Mouse (Mus musculus): ENCODE data around the gene Adora1.
"Not testable (repeated sequence)": the region's sequence is repeated elsewhere in the genome, so short reads cannot be mapped to it uniquely, and the experiment has no call there.

Adora1 gene

GRCm38 (mm10) chr1:134235391-134235921, at the start of gene Adora1:
Gene Adora1, minus strand, starts transcription at chr1:134235431.
- DNase-seq: peak; percentile 68

DNA sequence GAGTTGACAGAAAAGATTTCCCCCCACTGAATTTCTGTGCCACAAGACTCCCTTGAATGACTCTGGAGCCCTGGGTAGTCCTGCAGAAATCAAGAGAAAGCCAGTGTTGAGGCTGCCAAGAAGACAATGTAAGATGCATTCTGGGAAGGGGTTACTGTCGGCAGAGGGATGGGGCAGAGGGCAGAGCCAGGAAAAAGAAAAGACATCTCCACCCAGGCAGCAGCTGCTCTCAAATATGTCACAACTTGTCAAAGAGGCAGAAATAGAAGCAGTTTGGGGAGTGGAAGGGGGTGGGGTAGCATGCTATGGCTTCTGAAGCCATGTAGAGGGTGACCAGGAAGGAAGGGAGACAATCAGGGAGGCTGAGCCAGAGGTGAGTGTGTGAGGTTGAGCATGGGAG, 47.9 kb upstream of the Adora1 start:
- DNase-seq: no peak

DNA sequence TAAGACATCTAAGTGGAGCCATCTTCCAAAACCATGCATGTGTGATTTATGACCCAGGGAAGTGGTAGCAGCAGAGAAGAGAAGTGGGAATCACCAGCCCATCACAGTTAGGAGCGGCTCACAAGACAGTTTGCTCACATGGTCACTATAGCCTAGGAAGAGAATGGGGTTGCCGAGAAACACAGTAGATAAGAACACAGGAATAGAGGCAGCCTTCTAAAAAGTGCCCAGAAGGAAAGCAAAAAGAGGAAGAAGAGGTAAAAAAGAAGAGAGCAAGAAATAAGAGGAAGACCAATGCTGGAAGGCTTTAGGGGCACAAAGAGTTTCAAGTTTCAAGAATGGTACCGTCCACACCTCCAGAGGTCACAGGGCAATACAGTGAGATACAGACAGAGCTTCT, 47.1 kb upstream of the Adora1 start:
- DNase-seq: no peak

DNA sequence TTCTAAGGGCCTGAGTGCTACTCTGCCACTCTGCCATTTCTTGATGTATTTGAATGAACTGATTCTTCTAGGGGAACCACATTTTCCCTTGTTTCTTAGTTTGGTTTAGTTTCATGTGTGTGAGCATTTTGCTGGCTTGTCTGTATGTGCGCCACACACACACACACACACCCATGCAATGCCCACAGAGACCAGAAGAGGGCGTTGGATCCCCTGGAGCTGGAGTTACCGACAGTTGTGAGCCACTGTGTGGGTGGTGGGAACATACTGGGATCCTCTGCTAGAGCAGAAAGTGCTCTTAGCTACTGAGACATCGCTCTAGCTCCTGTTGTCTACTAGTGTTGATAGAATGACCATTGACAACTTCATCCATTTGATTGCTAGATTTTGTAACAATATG, 46.3 kb upstream of the Adora1 start:
- DNase-seq: no peak

- peak; percentile 28 for DNase-seq
These were observed 44.9 kb upstream of the Adora1 start for GRCm38 (mm10) chr1:134280174-134280573.

DNA sequence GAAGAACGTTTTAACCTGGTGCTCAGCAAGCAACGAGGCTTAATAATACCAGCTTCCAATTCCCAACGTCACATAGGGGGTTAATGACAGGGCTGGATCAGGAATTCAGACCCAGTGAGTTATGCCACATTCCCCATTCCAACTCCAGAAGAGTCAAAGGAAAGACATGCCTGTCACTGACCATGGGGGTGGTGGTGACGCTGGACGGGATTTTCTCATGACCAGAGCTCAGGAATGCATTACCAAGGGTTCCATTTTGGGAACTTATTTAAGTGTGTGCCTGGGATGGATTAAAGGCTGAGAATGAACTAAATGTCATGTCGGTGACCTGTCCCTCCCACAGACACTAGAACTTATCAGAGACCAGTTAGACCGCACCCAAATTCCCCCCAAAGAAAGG, 41.6 kb upstream of the Adora1 start:
- DNase-seq: peak; percentile 29

- DNase-seq: peak; percentile 92
These were observed 40.6 kb upstream of the Adora1 start for GRCm38 (mm10) chr1:134275616-134276464.

DNA sequence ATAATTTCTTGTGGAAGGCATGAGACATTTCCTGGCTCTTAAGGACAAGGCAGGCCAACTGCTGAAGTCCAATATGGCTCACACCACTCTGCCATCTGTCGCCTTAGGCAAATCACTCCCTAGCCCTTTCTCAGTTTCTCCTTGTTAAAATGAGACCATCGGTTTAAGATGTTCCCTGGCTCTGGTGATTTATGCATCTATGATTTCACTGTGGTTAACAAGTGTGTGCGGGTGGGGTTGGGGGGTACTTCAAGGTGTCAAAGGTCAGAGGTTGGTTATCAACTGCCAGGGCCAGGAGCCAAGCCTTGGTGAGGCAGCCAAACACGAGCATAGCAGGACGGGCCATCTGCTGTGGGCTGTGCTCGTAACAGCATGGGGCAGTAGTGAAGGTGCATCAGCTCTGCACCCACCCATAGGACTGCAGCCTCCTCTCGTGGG, 39.3 kb upstream of the Adora1 start:
- DNase-seq: peak; percentile 91

DNA sequence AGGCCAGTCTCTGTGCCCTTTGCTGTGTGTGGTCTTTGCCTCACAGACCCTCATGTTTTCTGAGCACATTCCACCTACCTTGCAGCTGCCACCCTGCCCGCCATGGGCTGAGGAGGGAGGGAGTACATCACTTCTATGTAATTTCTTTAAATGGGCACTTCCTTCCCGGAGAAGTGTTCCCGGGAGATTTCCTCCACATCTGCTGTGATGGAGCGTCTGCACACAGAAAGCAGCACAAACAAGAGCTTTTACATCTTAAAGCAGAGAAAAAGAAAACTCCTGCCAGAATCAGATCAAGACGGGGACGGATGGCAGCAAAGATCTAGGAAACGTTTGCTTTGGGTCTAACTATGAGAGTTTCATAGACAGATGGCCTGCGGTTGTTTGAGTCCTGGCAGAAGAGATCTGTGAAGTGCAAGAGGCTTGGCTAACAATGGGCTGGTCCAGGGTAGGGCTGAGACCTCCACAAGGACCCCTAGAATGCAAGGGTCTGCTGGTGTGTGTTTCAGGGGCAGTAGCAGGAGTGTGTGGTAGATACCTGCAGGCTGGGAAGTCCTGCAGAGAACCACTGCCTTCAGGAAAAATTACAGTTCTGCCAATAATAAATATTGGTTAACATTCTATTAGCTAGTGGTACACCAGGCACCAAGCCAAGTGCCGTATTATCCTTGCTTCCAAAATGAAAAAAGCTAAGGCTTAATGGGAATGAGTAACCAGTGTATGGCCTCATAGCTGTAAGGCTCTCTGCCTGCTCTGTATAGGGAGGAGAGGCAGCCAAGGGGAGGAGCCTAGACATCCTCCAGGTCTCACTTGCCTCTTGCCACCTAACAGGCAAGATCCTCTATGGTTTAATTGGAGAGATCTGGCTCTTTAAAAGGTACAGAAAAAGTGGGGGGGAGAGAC, 38.5 kb upstream of the Adora1 start:
- peak; percentile 84 for DNase-seq

GRCm38 (mm10) chr1:134272754-134273250, 37.6 kb upstream of the Adora1 start:
- no peak for DNase-seq

DNA sequence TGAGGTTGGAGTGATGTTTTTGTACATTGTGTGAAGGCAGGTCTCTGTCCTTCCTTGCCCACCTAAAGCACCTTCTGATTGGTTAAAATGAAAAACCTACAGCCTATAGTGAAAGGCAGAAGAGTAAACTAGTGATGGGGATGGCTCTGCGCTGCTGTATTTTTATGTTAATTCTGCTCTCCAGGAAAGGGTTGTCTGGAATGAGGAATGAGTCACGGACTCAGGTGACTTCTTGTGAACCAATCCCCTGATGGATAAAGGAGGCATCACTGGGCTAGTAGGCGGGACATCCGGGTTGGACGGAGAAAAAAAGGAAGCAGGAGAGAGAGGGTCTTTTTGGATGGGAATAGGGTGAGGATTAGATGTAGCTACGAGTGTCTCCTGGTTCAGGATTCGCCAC, 34.8 kb upstream of the Adora1 start:
- DNase-seq: no peak

DNA sequence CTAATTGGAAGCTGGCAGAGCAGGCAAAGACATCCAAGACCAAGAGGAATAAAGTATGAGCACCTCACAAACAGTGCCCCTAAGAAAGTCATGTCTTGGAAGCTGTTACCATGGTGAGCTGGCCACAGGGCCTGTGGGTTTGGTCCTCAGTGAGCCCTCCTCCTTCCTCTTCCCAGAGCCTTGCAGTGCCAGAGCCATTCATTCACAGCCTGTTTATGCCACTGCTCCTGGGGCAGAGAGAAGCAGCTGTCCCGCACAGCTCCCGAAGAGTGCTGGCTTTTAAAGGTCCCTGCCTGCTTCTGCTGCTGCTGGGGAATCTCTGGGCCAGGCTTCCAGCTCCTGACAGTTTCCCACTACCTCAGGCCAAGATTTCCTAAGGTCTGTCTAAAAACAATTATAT, 30.6 kb upstream of the Adora1 start:
- no peak for DNase-seq

- DNase-seq: no peak
These were observed 29.1 kb upstream of the Adora1 start for GRCm38 (mm10) chr1:134264341-134264740.

DNA sequence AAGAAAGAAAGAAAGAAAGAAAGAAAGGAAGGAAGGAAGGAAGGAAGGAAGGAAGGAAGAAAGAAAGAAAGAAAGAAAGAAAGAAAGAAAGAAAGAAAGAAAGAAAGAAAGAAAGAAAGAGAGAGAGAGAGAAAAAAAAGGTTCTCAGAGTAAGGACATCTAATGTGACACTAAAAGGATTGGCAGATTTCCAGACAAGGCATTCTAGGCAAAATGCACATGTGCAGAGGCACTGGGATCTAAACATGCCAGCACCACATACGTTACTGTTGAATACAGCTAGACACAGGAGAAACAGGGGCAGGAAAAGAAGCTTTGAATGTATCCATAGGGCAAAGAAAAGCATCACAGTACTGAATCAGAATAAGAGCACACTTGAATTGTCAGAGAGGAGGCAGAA, 14.4 kb upstream of the Adora1 start:
- not testable (repeated sequence) for DNase-seq

- DNase-seq: peak; percentile 12
These were observed 11.4 kb upstream of the Adora1 start for GRCm38 (mm10) chr1:134246590-134246989.

DNA sequence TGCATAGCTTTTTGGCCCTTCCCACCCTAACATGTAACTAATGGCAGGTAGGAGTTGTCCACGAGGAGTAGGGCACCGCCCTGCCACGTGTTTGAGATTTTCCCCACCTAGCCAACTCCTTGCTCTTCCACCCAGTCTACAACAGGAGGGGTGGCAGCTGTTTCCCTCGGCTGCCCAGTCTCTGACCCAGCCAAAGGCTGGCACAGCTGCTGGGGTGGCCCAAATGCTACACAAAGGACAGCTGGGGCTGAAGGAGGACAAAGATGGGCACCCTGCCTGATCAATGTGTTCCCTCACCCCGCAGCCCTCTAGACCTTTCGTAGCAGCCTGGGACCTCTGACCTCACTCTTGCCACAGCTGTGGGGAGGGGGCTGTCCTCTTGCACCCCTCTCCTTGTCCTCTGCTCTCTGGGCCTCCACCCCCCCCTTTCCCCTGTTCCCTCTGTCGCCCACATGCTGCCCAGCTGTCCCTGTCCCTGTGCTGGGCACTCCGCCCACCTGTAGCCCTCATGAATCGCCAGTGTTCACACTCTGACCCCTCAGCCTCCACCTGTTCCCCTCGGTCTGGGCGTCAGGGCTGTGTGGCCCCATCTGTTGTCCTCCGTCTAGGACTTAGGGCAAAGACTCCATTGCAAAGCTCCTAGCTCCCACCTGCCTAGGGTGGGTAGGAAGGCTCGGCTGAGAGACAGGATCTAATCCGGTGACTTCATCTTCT, 9.9 kb upstream of the Adora1 start:
- peak; percentile 54 for DNase-seq

DNA sequence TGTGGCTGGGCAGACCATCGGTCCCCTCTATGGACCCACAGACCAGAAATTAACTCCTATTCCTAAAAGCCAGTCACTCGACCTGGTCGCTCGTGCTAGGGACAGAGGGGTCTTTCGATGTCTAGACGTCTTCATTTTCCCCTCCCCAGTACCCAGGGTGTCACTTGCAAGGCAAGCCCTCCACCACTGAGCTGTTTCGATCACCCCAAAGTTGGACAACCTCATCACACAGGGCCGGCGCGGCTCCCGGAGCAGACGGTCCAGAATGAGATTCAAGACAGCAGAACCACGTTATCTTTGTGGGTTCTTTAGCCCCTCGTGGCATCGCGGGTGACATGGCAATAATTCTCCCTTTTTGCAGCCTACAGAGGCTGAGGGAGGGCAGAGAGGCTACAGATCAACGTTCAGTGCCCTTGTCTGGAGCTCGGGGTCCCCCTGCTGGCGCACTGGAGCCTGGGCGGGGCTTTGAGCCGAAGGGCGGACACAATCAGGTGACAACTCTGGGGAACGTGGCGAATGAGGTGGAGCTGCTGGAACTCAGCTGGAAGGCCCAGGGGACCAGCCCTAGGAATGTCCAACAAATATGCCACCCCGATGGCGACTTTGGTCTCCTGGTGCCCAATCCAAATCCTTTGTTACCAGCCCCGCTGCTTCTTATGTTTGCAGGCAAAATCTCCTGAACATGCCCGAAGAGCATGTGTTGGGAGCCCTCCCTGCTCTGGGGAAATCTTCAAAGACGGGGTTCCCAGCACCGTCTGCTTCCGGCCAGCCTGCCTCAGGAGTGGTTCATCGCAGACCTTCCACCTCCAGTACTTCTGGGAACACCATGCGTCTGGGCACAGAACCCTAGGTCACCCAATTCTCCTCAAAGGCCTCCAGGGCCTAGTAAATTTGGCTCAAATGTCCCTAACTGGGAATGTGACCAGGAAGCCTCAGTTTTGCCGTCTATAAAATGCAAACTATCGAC, 9.0 kb upstream of the Adora1 start:
- peak; percentile 91 for DNase-seq

DNA sequence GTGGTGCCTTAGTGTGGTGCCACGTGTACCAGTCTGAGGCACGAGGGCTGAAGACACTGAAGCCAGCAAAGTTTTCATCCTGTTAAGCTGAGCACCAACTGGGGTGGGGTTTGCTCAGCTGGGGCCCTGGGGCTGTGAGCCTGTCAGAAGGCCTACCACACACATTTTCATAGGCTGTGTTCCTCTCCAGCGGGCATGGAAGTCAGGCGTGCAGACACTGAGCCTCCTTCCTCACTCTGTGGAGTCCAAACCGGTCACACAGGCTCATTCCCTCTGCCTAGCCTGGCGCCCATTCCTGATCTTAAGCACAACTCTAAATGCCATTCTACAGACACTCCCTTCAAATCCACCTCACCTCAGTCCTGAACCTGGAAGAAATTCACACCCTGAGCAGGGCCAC, 8.3 kb upstream of the Adora1 start:
- no peak for DNase-seq

DNA sequence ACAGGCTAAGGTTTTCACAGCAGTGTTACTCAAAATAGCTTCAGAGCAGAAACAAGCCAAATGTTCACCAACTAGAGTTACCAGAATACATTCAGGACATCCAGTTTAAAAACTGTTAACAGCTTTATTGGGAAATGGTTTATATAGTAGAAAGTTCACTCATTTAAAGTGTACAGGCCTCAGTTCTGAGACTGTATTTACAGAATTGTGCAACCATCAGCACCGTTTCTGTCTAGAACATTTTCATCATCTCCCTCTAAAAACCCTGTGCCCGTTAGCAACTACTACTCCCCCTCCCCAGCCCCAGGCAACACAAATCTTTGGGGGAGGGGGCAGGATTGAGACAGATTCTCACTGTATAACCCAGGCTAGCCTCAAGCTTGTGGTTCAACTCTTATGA, 7.1 kb upstream of the Adora1 start:
- peak; percentile 2 for DNase-seq

DNA sequence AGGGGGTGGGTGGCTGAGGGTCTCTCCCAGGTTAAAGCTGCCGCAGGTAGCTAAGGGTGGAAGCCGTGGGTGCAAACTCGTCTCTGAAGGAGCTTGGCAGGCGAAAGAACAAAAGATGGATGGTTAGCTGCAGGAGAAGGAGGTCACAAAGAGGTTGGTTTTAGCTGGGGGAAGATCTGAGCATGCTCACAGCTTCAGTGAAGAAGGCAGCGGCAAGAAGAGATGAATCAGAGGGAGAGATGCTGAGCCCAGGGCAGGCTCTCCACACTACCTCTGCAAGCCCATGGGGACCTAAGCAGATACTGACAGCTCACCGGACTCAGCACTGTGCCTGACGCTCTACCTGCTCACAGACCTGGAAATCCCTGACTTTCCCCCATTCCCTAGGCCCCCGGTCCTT, 6.1 kb upstream of the Adora1 start:
- peak; percentile 7 for DNase-seq

- no peak for DNase-seq
These were observed 5.5 kb upstream of the Adora1 start for GRCm38 (mm10) chr1:134240701-134241100.
